19 mouse cellular contexts compared by ENCODE assay signal in genomic region chr5:52623099-52623498, GRCm38 (mm10). TPM values are rescaled to one million over a fixed set of nuclear protein-coding genes. Genes with fewer than 3 reads are reported as not detected.
DNase-seq lines count a peak whose midpoint lies in the region; ATAC-seq lines count a peak whose summit lies in the region.
"Had no signal": no experiment of that assay in that cellular context is flagged by ENCODE, and none has a peak within 500 bp of the region (broad histone marks: within the 10 kb centered on the region; RNA-seq: fewer than 3 reads in every experiment).

No protein-coding gene starts in this region.

- H3K4me3 ChIP-seq in midbrain, embryonic 11.5 days (ENCODE audit: low read depth, low read length) = no peak overlapping the region
- no peak overlapping the region for H3K4me3 ChIP-seq in midbrain, embryonic 10.5 days
- no peak overlapping the region for H3K4me3 ChIP-seq in stomach, embryonic 16.5 days (replicated peaks; ENCODE audit: low read length)
- H3K4me3 ChIP-seq in forebrain, embryonic 15.5 days = no peak overlapping the region
- H3K4me3 ChIP-seq: hindbrain, embryonic 12.5 days; hindbrain, embryonic 15.5 days had no signal

- DNase-seq in midbrain, embryonic 11.5 days (ENCODE audit: low spot score, missing footprints) = peak; percentile 47
- DNase-seq in midbrain, embryonic 10.5 days (ENCODE audit: low spot score) = no peak
- peak; percentile 63 for DNase-seq in fat pad, adult 2 months (ENCODE audit: extremely low read depth, low read depth, low spot score)
- DNase-seq in right cerebral cortex, postnatal 4 days = no peak
- DNase-seq: adrenal gland, adult 2 months; adrenal gland, postnatal 14 days; cerebellum, adult 11 months; cerebellum, adult 2 months; cerebellum, postnatal 10 days; cerebellum, postnatal 36 days; embryo, embryonic 11 days; gastrocnemius, postnatal 25 days had no signal

- H3K9me3 ChIP-seq in midbrain, embryonic 11.5 days (ENCODE audit: control insufficient read depth, low read length) = no peaks in the 10 kb centered on the region
- H3K9me3 ChIP-seq in midbrain, embryonic 10.5 days (replicated peaks) = no peaks in the 10 kb centered on the region
- H3K9me3 ChIP-seq in stomach, embryonic 16.5 days (replicated peaks; ENCODE audit: control insufficient read depth, low read length) = no peaks in the 10 kb centered on the region
- H3K9me3 ChIP-seq in forebrain, embryonic 15.5 days = no peaks in the 10 kb centered on the region
- H3K9me3 ChIP-seq: hindbrain, embryonic 12.5 days; hindbrain, embryonic 15.5 days had no signal

- H3K4me1 ChIP-seq in midbrain, embryonic 11.5 days (ENCODE audit: control insufficient read depth, insufficient read depth, low read length) = peaks cover 2% of the 10 kb centered on the region
- H3K4me1 ChIP-seq in midbrain, embryonic 10.5 days = peaks cover 21% of the 10 kb centered on the region
- peaks cover 19% of the 10 kb centered on the region for H3K4me1 ChIP-seq in stomach, embryonic 16.5 days (ENCODE audit: control insufficient read depth, insufficient read depth, low read length)
- H3K4me1 ChIP-seq in forebrain, embryonic 15.5 days = peaks cover 17% of the 10 kb centered on the region

- no peaks in the 10 kb centered on the region for H3K27me3 ChIP-seq in midbrain, embryonic 11.5 days (ENCODE audit: control insufficient read depth, insufficient read depth, low read length)
- H3K27me3 ChIP-seq in midbrain, embryonic 10.5 days (ENCODE audit: low read depth, poor library complexity, severe bottlenecking) = peaks cover 11% of the 10 kb centered on the region
- H3K27me3 ChIP-seq in stomach, embryonic 16.5 days (ENCODE audit: control insufficient read depth, insufficient read depth, low read length) = no peaks in the 10 kb centered on the region
- no peaks in the 10 kb centered on the region for H3K27me3 ChIP-seq in forebrain, embryonic 15.5 days
- H3K27me3 ChIP-seq: hindbrain, embryonic 12.5 days; hindbrain, embryonic 15.5 days had no signal

- no peak overlapping the region for H3K27ac ChIP-seq in midbrain, embryonic 11.5 days (ENCODE audit: low read depth, low read length)
- H3K27ac ChIP-seq in midbrain, embryonic 10.5 days (replicated peaks) = no peak overlapping the region
- H3K27ac ChIP-seq in stomach, embryonic 16.5 days (ENCODE audit: low read length) = peak overlapping the region; percentile 37; the same call in 1 of the 2 replicates
- no peak overlapping the region for H3K27ac ChIP-seq in forebrain, embryonic 15.5 days (replicated peaks)
- H3K27ac ChIP-seq: hindbrain, embryonic 12.5 days; hindbrain, embryonic 15.5 days had no signal

- H3K9ac ChIP-seq in midbrain, embryonic 11.5 days (ENCODE audit: low read length) = no peak overlapping the region
- no peak overlapping the region for H3K9ac ChIP-seq in stomach, embryonic 16.5 days (ENCODE audit: low read length)
- H3K9ac ChIP-seq in forebrain, embryonic 15.5 days (replicated peaks) = no peak overlapping the region
- H3K9ac ChIP-seq: hindbrain, embryonic 12.5 days; hindbrain, embryonic 15.5 days had no signal

- no peak for ATAC-seq in midbrain, embryonic 11.5 days (ENCODE audit: low FRiP score)
- ATAC-seq in stomach, embryonic 16.5 days (ENCODE audit: insufficient read depth, low FRiP score) = no peak
- no peak for ATAC-seq in forebrain, embryonic 15.5 days (replicated peaks)
- ATAC-seq: CD4-positive, CD25-positive, alpha-beta regulatory T cell, adult 4 months; forebrain, embryonic 14.5 days had no signal

- no peaks in the 10 kb centered on the region for H3K36me3 ChIP-seq in midbrain, embryonic 11.5 days (ENCODE audit: control insufficient read depth, insufficient read depth, low read length)
- no peaks in the 10 kb centered on the region for H3K36me3 ChIP-seq in midbrain, embryonic 10.5 days
- no peaks in the 10 kb centered on the region for H3K36me3 ChIP-seq in stomach, embryonic 16.5 days (ENCODE audit: control insufficient read depth, insufficient read depth, low read length)
- no peaks in the 10 kb centered on the region for H3K36me3 ChIP-seq in forebrain, embryonic 15.5 days
- H3K36me3 ChIP-seq: hindbrain, embryonic 12.5 days; hindbrain, embryonic 15.5 days had no signal

- 85% methylated on average over 2 of the region's 2 CpGs for WGBS in midbrain, embryonic 11.5 days
- 91% methylated on average over 2 of the region's 2 CpGs for WGBS in midbrain, embryonic 10.5 days
- WGBS in stomach, embryonic 16.5 days = 62% methylated on average over 2 of the region's 2 CpGs
- 82% methylated on average over 2 of the region's 2 CpGs for WGBS in forebrain, embryonic 15.5 days

- H3K4me2 ChIP-seq in midbrain, embryonic 11.5 days = no peak overlapping the region
- H3K4me2 ChIP-seq in stomach, embryonic 16.5 days (ENCODE audit: low read depth, low read length) = no peak overlapping the region
- H3K4me2 ChIP-seq in forebrain, embryonic 15.5 days (replicated peaks) = no peak overlapping the region
- H3K4me2 ChIP-seq: heart, embryonic 11.5 days; hindbrain, embryonic 12.5 days; hindbrain, embryonic 15.5 days had no signal

RNA-seq across cellular contexts. Expression of gene Sepsecs, which starts 46.4 kb away (rescaled TPM):
- polyA plus RNA-seq in midbrain, embryonic 11.5 days (2014; fragmentation: Nextera tagmentation; extraction: Ambion mirVana) = 8.0 and 8.7 TPM in 2 replicates
- polyA plus RNA-seq in midbrain, embryonic 10.5 days (2016; fragmentation: Nextera tagmentation; extraction: Ambion mirVana) = 8.6 and 9.4 TPM in 2 replicates
- 11.2 and 11.5 TPM in 2 replicates for polyA plus RNA-seq in stomach, embryonic 16.5 days (2015; fragmentation: Nextera tagmentation; extraction: Ambion mirVana)
- 8.0 and 8.2 TPM in 2 replicates for polyA plus RNA-seq in forebrain, embryonic 15.5 days (2015; fragmentation: Nextera tagmentation; extraction: Ambion mirVana)

RNA-seq across cellular contexts. Expression of gene Lgi2, which starts 56.8 kb away (rescaled TPM):
- 0.92 and 1.3 TPM in 2 replicates for polyA plus RNA-seq in midbrain, embryonic 11.5 days (2014; fragmentation: Nextera tagmentation; extraction: Ambion mirVana)
- polyA plus RNA-seq in midbrain, embryonic 10.5 days (2016; fragmentation: Nextera tagmentation; extraction: Ambion mirVana) = 1.4 TPM in 2 replicates
- 7.2 and 8.0 TPM in 2 replicates for polyA plus RNA-seq in stomach, embryonic 16.5 days (2015; fragmentation: Nextera tagmentation; extraction: Ambion mirVana)
- 1.9 TPM in 2 replicates for polyA plus RNA-seq in forebrain, embryonic 15.5 days (2015; fragmentation: Nextera tagmentation; extraction: Ambion mirVana)
- polyA plus RNA-seq: CD4-positive, CD25-positive, alpha-beta regulatory T cell, adult 4 months had no signal

Comparison
In these comparisons a context has a peak if more than half of its experiments do, and no peak if none do; other contexts are left out.
1. DNase-seq: peak in midbrain, embryonic 11.5 days (single experiment) and fat pad, adult 2 months (single experiment); none in midbrain, embryonic 10.5 days (single experiment) and right cerebral cortex, postnatal 4 days (single experiment).